Mouse (Mus musculus): Measurements from ENCODE around the gene Top2a. TPM values are rescaled to one million over a fixed set of nuclear protein-coding genes. Genes with fewer than 3 reads are reported as not detected.

The Top2a gene
- total and polyA plus RNA-seq, 3 experiments = 385 to 444 (median 400) TPM

DNA sequence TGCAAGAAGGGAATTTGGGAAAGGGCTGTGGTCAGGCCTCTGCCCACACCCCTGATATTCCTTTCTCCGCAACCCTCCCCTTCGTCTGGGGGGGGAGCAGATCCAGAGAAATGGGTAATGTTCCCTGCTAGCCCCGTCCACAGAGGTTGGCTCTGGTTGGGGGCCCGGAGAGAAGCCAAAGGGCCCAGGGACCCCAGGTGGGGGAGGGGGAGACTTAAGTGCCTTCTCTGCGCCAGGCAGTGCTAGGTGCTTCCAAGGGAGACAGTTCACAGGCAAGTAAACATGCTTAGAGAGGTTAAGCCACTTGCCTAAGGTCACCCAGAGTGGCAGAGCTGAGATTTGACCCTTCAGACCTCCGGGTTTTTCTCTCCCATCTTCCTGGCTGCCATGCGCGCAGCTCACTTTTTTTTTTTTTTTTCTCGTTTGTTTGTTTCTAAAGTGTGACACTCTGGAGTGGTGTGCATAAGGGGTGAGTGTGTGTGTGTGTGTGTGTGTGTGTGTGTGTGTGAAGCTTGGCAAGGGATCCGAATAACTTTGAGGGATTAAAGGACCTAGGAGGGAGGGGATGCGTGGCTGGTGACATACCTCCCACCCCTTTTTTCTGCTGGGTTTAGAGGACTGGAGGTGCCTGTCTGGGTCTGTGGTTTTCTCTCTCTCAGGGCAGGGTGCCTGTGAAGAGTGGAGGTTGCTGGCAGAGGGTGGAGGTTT is 78.9 kb downstream of the Top2a start (continued):
- TF ChIP-seq ZC3H11A (IDR thresholded peaks at IDR 0.05; ENCODE audit: low read depth, low read length) (no peak), SIN3A (IDR thresholded peaks at IDR 0.05; ENCODE audit: low read length) (no peak), MEF2A (IDR thresholded peaks at IDR 0.05; ENCODE audit: borderline replicate concordance, low read depth, low read length) (0 out of 2 replicates have a peak, but pooled peaks have one; percentile 3)

DNA sequence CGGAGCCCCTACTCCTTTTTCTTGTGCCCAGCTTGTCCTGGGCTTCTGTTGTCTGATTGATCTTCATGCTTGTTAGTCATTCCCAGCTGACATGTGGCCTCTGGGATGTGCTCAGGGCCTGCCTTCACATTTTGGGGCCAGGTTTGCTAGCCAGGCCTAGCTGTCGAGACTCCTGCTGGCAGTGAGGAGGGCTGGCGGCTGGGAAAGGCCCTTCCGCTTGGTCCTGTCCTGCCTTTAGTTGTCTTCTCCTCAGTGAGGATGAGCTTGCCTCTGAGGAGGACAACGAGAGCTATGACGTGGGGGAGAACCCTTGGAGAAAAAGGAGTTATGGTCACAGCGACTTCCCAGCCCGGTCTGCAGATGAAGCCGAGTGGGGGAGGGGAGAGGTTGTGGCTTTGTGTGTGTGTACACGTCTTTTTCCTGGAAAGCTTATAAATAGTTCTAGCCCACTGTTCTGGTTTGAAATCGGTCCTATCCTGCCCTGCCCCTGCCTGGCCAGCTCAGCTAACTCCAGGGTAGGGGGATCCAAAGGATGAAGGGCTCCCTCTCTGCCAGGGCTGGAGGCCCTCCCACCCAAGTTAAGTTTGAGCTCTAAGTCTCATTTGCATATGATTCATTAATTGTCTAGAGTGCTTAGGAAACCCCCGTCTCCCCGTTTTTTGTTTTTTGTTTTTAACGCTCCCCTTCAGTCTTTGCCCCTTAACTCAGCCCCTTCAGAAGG is 80.1 kb downstream of the Top2a start:
- H3K4me3 ChIP-seq (replicated peaks in 1 of 3; ENCODE audit: low read depth in 2 of 3, low read length in 2 of 3, poor library complexity in 1 of 3) = peak overlapping the region; percentile 26 to 40 (median 34)
- in situ Hi-C loops (cut with MboI; ENCODE audit: low pct_ligation_motif_present, low pct_unique_long_range_greater_than_20kb, low sequenced_read_pairs) = no loop called here
- H3K4me2 ChIP-seq (ENCODE audit: insufficient read depth, low read depth, poor library complexity, severe bottlenecking) = peak overlapping the region; percentile 80
- H3K79me2 ChIP-seq (replicated peaks; ENCODE audit: control insufficient read depth, extremely low read depth, insufficient read depth, poor library complexity, severe bottlenecking) = peaks cover 8% of the 10 kb centered on the region
- DNase-seq (ENCODE audit: extremely low read depth) = peak; percentile 78
- H3K36me3 ChIP-seq (replicated peaks in 1 of 2; ENCODE audit: control insufficient read depth in 1 of 2, insufficient read depth in 1 of 2, low read length in 1 of 2) = no peaks in the 10 kb centered on the region
- H3K27me3 ChIP-seq (replicated peaks) = no peaks in the 10 kb centered on the region
- peak overlapping the region; percentile 42 for H3K9ac ChIP-seq (ENCODE audit: insufficient read depth, low read depth)
- dilution Hi-C loops (cut with MboI; ENCODE audit: extremely low pct_ligation_motif_present, extremely low pct_unique_long_range_greater_than_20kb, low sequenced_read_pairs) = no loop called here
- TF ChIP-seq ETS1 (conservative IDR thresholded peaks at IDR 0.05; ENCODE audit: low read depth, low read length) = peak; percentile 42; the same call in 1 of the 2 replicates
- TF ChIP-seq BHLHE40 (IDR thresholded peaks at IDR 0.05; ENCODE audit: low read depth, low read length) = no peak
- TF ChIP-seq CHD2 (IDR thresholded peaks at IDR 0.05; ENCODE audit: low read length) = peak; percentile 87
- no peak for TF ChIP-seq CHD1 (IDR thresholded peaks at IDR 0.05; ENCODE audit: low read depth, low read length)
- no peak for TF ChIP-seq MYC (IDR thresholded peaks at IDR 0.05; ENCODE audit: low read depth, low read length)
- TF ChIP-seq USF1 (IDR thresholded peaks at IDR 0.05; ENCODE audit: low read depth, low read length) = no peak
- TF ChIP-seq E2F4 (IDR thresholded peaks at IDR 0.05; ENCODE audit: insufficient replicate concordance, low read depth, low read length) = no peak
- no peak for TF ChIP-seq TBP (conservative IDR thresholded peaks at IDR 0.05; ENCODE audit: low read depth, low read length)
- TF ChIP-seq NRF1 (IDR thresholded peaks at IDR 0.05; ENCODE audit: low read depth, low read length) = no peak
- peak; percentile 32; the same call in 1 of the 2 replicates for TF ChIP-seq MEF2A (IDR thresholded peaks at IDR 0.05; ENCODE audit: borderline replicate concordance, low read depth, low read length)
- no peak for TF ChIP-seq POLR2A (IDR thresholded peaks at IDR 0.05; ENCODE audit: low read depth, low read length)
- H3K27ac ChIP-seq (ENCODE audit: insufficient read depth, low read depth) = peak overlapping the region; percentile 95
- peaks cover 54 to 93% of the 10 kb centered on the region in 2 experiments for H3K4me1 ChIP-seq (ENCODE audit: control insufficient read depth in 1 of 2, insufficient read depth in 2 of 2)
- H3K9me3 ChIP-seq (replicated peaks; ENCODE audit: low read length) = no peaks in the 10 kb centered on the region

Other genes with a start within 250 kb of the Top2a start
- 0.21 and 0.25 TPM in 2 replicates for gene Nr1d1, start 248.9 kb downstream of the Top2a start, total RNA-seq (2012; rRNA removed)
- gene Nr1d1, start 248.9 kb downstream of the Top2a start, total RNA-seq (2014; rRNA removed) = 0.17 and 0.39 TPM in 2 replicates
- 0.95 and 1.4 TPM in 2 replicates for gene Nr1d1, start 248.9 kb downstream of the Top2a start, polyA plus RNA-seq (2012; ENCODE audit: insufficient read length, low read depth)
- 27.3 and 30.7 TPM in 2 replicates for gene Msl1, start 228.7 kb downstream of the Top2a start, total RNA-seq (2012; rRNA removed)
- gene Msl1, start 228.7 kb downstream of the Top2a start, total RNA-seq (2014; rRNA removed) = 25.9 and 26.4 TPM in 2 replicates
- gene Msl1, start 228.7 kb downstream of the Top2a start, polyA plus RNA-seq (2012; ENCODE audit: insufficient read length, low read depth) = 57.1 and 58.1 TPM in 2 replicates
- 16.7 and 18.3 TPM in 2 replicates for gene Casc3, start 219.3 kb downstream of the Top2a start, total RNA-seq (2012; rRNA removed)
- 14.4 and 14.7 TPM in 2 replicates for gene Casc3, start 219.3 kb downstream of the Top2a start, total RNA-seq (2014; rRNA removed)
- 71.7 and 93.0 TPM in 2 replicates for gene Casc3, start 219.3 kb downstream of the Top2a start, polyA plus RNA-seq (2012; ENCODE audit: insufficient read length, low read depth)
- 0.04 and 0.08 TPM in 2 replicates for gene Rapgefl1, start 187.4 kb downstream of the Top2a start, total RNA-seq (2012; rRNA removed)
- 0.11 TPM in 1 of 2 replicates, not detected in the other for gene Rapgefl1, start 187.4 kb downstream of the Top2a start, total RNA-seq (2014; rRNA removed)
- 0.25 and 0.29 TPM in 2 replicates for gene Rapgefl1, start 187.4 kb downstream of the Top2a start, polyA plus RNA-seq (2012; ENCODE audit: insufficient read length, low read depth)
- gene Wipf2, start 160.6 kb downstream of the Top2a start, total RNA-seq (2012; rRNA removed) = 4.7 TPM in 2 replicates
- 1.9 and 2.1 TPM in 2 replicates for gene Wipf2, start 160.6 kb downstream of the Top2a start, total RNA-seq (2014; rRNA removed)
- gene Wipf2, start 160.6 kb downstream of the Top2a start, polyA plus RNA-seq (2012; ENCODE audit: insufficient read length, low read depth) = 7.7 and 9.7 TPM in 2 replicates
- 47.4 and 78.9 TPM in 2 replicates for gene Cdc6, start 116.4 kb downstream of the Top2a start, total RNA-seq (2012; rRNA removed)
- gene Cdc6, start 116.4 kb downstream of the Top2a start, total RNA-seq (2014; rRNA removed) = 93.7 and 99.3 TPM in 2 replicates
- gene Cdc6, start 116.4 kb downstream of the Top2a start, polyA plus RNA-seq (2012; ENCODE audit: insufficient read length, low read depth) = 81.3 and 91.9 TPM in 2 replicates
- 11.1 and 12.1 TPM in 2 replicates for gene Rara, start 96.4 kb downstream of the Top2a start, total RNA-seq (2012; rRNA removed)
- gene Rara, start 96.4 kb downstream of the Top2a start, total RNA-seq (2014; rRNA removed) = 2.7 and 4.5 TPM in 2 replicates
- 12.4 and 13.7 TPM in 2 replicates for gene Rara, start 96.4 kb downstream of the Top2a start, polyA plus RNA-seq (2012; ENCODE audit: insufficient read length, low read depth)
- gene Gjd3, start 41.2 kb downstream of the Top2a start, total RNA-seq (2012; rRNA removed) = 0.47 and 0.50 TPM in 2 replicates
- gene Gjd3, start 41.2 kb downstream of the Top2a start, total RNA-seq (2014; rRNA removed) = not detected in 2 replicates
- not detected in 2 replicates for gene Gjd3, start 41.2 kb downstream of the Top2a start, polyA plus RNA-seq (2012; ENCODE audit: insufficient read length, low read depth)
- gene Igfbp4, start 17.1 kb upstream of the Top2a start, total RNA-seq (2012; rRNA removed) = 0.04 and 0.21 TPM in 2 replicates
- gene Igfbp4, start 17.1 kb upstream of the Top2a start, total RNA-seq (2014; rRNA removed) = not detected in 2 replicates
- gene Igfbp4, start 17.1 kb upstream of the Top2a start, polyA plus RNA-seq (2012; ENCODE audit: insufficient read length, low read depth) = 0.16 and 0.20 TPM in 2 replicates
- 0.04 and 0.13 TPM in 2 replicates for gene Tns4, start 65.1 kb upstream of the Top2a start, total RNA-seq (2012; rRNA removed)
- not detected in 2 replicates for gene Tns4, start 65.1 kb upstream of the Top2a start, total RNA-seq (2014; rRNA removed)
- gene Tns4, start 65.1 kb upstream of the Top2a start, polyA plus RNA-seq (2012; ENCODE audit: insufficient read length, low read depth) = 0.11 TPM in 1 of 2 replicates, not detected in the other
- 170 and 241 TPM in 2 replicates for gene Ccr7, start 130.9 kb upstream of the Top2a start, total RNA-seq (2012; rRNA removed)
- 178 and 203 TPM in 2 replicates for gene Ccr7, start 130.9 kb upstream of the Top2a start, total RNA-seq (2014; rRNA removed)
- gene Ccr7, start 130.9 kb upstream of the Top2a start, polyA plus RNA-seq (2012; ENCODE audit: insufficient read length, low read depth) = 306 and 316 TPM in 2 replicates
- 246 and 257 TPM in 2 replicates for gene Smarce1, start 206.8 kb upstream of the Top2a start, total RNA-seq (2012; rRNA removed)
- 149 and 184 TPM in 2 replicates for gene Smarce1, start 206.8 kb upstream of the Top2a start, total RNA-seq (2014; rRNA removed)
- gene Smarce1, start 206.8 kb upstream of the Top2a start, polyA plus RNA-seq (2012; ENCODE audit: insufficient read length, low read depth) = 464 and 617 TPM in 2 replicates
- gene Krt222, start 219.9 kb upstream of the Top2a start, total RNA-seq (2012; rRNA removed) = 15.4 and 22.0 TPM in 2 replicates
- gene Krt222, start 219.9 kb upstream of the Top2a start, total RNA-seq (2014; rRNA removed) = 22.9 TPM in 2 replicates
- gene Krt222, start 219.9 kb upstream of the Top2a start, polyA plus RNA-seq (2012; ENCODE audit: insufficient read length, low read depth) = 24.4 and 29.3 TPM in 2 replicates

Data from CH12.LX (cell line).